Comparison of ENCODE assay signal across 10 mouse cellular contexts in genomic region chr16:3976251-3976671, GRCm38 (mm10). TPM values are rescaled to one million over a fixed set of nuclear protein-coding genes. Genes with fewer than 3 reads are reported as not detected.
A peak's percentile ranks its signal among the peaks of the same experiment; 100 is the strongest.
DNase-seq lines count a peak whose midpoint lies in the region; TF ChIP-seq lines count a peak whose summit lies in the region.
"Had no signal": no experiment of that assay in that cellular context is flagged by ENCODE, and none has a peak within 500 bp of the region (broad histone marks: within the 10 kb centered on the region; RNA-seq: fewer than 3 reads in every experiment).

Gene Nlrc3, minus strand, starts transcription at chr16:3976632.

- intact Hi-C loops in heart, postnatal 36 days (cut with DNase I), result no loop called here
- intact Hi-C loops in left cerebral cortex, postnatal 36 days (cut with DNase I), result no loop called here
- intact Hi-C loops in gastrocnemius, postnatal 14 days (cut with DNase I; ENCODE audit: low total_unique reads), result no loop called here

- no peaks in the 10 kb centered on the region for H3K4me1 ChIP-seq in kidney, adult 2 months (ENCODE audit: control insufficient read depth, insufficient read depth, low read length)
- peaks cover 64% of the 10 kb centered on the region for H3K4me1 ChIP-seq in megakaryocyte, embryonic 14.5 days

- no peaks in the 10 kb centered on the region for H3K27me3 ChIP-seq in kidney, adult 2 months (replicated peaks; ENCODE audit: control insufficient read depth, insufficient read depth, low read length)
- H3K27me3 ChIP-seq in megakaryocyte, embryonic 14.5 days (replicated peaks), result no peaks in the 10 kb centered on the region

- H3K27ac ChIP-seq in kidney, adult 2 months (ENCODE audit: insufficient read depth, low read depth, low read length), result no peak within 1 kb of the TSS

- TF ChIP-seq POLR2A in kidney, adult 2 months (IDR thresholded peaks at IDR 0.05; ENCODE audit: low read depth, low read length), result no peak

- no peak for TF ChIP-seq CTCF in kidney, adult 2 months (conservative IDR thresholded peaks at IDR 0.05; ENCODE audit: insufficient read depth, insufficient read length, low read depth, low read length)

- H3K4me3 ChIP-seq in kidney, adult 2 months (ENCODE audit: insufficient read depth, low read depth, low read length), result peak within 1 kb of the TSS; percentile 24
- H3K4me3 ChIP-seq in megakaryocyte, embryonic 14.5 days (replicated peaks), result peak within 1 kb of the TSS; percentile 89
- H3K4me3 ChIP-seq: erythroblast, embryonic 14.5 days had no signal

- no peaks in the 10 kb centered on the region; the same call in 1 of the 2 replicates for H3K36me3 ChIP-seq in kidney, adult 2 months (ENCODE audit: control insufficient read depth, insufficient read depth, low read length)
- peaks cover 45% of the 10 kb centered on the region for H3K36me3 ChIP-seq in megakaryocyte, embryonic 14.5 days (replicated peaks; ENCODE audit: low read length)

- H3K9me3 ChIP-seq in megakaryocyte, embryonic 14.5 days, result no peaks in the 10 kb centered on the region
- H3K9me3 ChIP-seq: G1E had no signal

- DNase-seq in heart, adult 11 months, result peak; percentile 91
- no peak for DNase-seq in heart, postnatal 36 days
- DNase-seq in CD8-positive naive resting alpha-beta T cell, adult 2 months (ENCODE audit: low read depth in 2 of 2, low spot score in 2 of 2), result peak; percentile 43 to 63
- DNase-seq in kidney, adult 2 months, result peak; percentile 50
- no peak for DNase-seq in left cerebral cortex, postnatal 36 days (ENCODE audit: low spot score in 2 of 2)
- DNase-seq in ovary, postnatal 14 days (ENCODE audit: low spot score), result no peak
- DNase-seq in gastrocnemius, postnatal 14 days, result no peak

- WGBS in kidney, adult 2 months, result 24% methylated on average over 4 of the region's 4 CpGs

RNA-seq across cellular contexts. Expression of gene Nlrc3, which starts in this region (rescaled TPM):
- total RNA-seq in heart, postnatal 36 days (2021), result 1 to 10 TPM; 1.0 to 1.1 TPM
- 3.8 and 4.0 TPM in 2 replicates for polyA plus RNA-seq in kidney, adult 2 months (2012; rRNA removed)
- polyA plus RNA-seq in megakaryocyte, embryonic 14.5 days (2012; ENCODE audit: insufficient read depth, low replicate concordance), result 0.31 TPM in 1 of 2 replicates, not detected in the other
- 1 to 10 TPM; 1.1 to 3.5 TPM for total RNA-seq in left cerebral cortex, postnatal 36 days (2021)
- 1 to 10 TPM; 3.1 to 5.3 TPM for total RNA-seq in gastrocnemius, postnatal 14 days (2021)
- polyA plus RNA-seq: erythroblast, embryonic 14.5 days; G1E had no signal

Comparison
In these comparisons a context has a peak if more than half of its experiments do, and no peak if none do; other contexts are left out.
1. DNase-seq: peak in heart, adult 11 months (single experiment), CD8-positive naive resting alpha-beta T cell, adult 2 months (2 of 2) and kidney, adult 2 months (single experiment); none in heart, postnatal 36 days (0 of 2), left cerebral cortex, postnatal 36 days (0 of 2), ovary, postnatal 14 days (single experiment) and gastrocnemius, postnatal 14 days (single experiment).